Mouse (Mus musculus) heart, adult 2 months (tissue): Measurements from ENCODE around the gene P2ry6. TPM values are rescaled to one million over a fixed set of nuclear protein-coding genes. Genes with fewer than 3 reads are reported as not detected.
A peak's percentile ranks its signal among the peaks of the same experiment; 100 is the strongest.

Source experiments
- DNase-seq, 2 experiments: peaks; one replicate each; pipeline ENCODE4 v3.0.0; 2021
- H3K27ac ChIP-seq: fragments of 200-600 bp; 2 replicates; pipeline ENCODE4 v1.8.1; 2022
- H3K27me3 ChIP-seq: fragments of 200-500 bp; 2 replicates; pipeline ENCODE4 v1.6.1; 2012; ENCODE audit warnings: mild to moderate bottlenecking, low read length, inconsistent platforms, mixed read lengths; ENCODE audit not compliant: control insufficient read depth, insufficient read depth
- H3K36me3 ChIP-seq: fragments of 200-500 bp; 2 replicates; pipeline ENCODE4 v1.6.1; 2012; ENCODE audit warnings: low read length, inconsistent platforms; ENCODE audit not compliant: control insufficient read depth, insufficient read depth
- H3K4me1 ChIP-seq: fragments of 200-500 bp; 2 replicates; pipeline ENCODE4 v1.6.1; 2011; ENCODE audit warnings: low read length; ENCODE audit not compliant: control insufficient read depth, insufficient read depth
- H3K4me3 ChIP-seq: fragments of 200-600 bp; 2 replicates; pipeline ENCODE4 v1.8.1; 2022
- H3K79me2 ChIP-seq: fragments of 200-500 bp; replicated peaks from 2 replicates; pipeline ENCODE4 v1.6.1; 2012; ENCODE audit warnings: mild to moderate bottlenecking, inconsistent platforms, low read length, moderate library complexity, mixed read lengths; ENCODE audit not compliant: control insufficient read depth, insufficient read depth
- H3K9ac ChIP-seq: fragments of 200-500 bp; 2 replicates; pipeline ENCODE4 v1.6.1; 2012; ENCODE audit warnings: low read depth, mild to moderate bottlenecking, control low read depth, inconsistent platforms, low read length, mixed read lengths
- CTCF ChIP-seq: fragments of 200-600 bp; IDR thresholded peaks from 2 replicates; pipeline ENCODE4 v1.8.1; 2022; ENCODE audit warnings: antibody characterized with exemption, mild to moderate bottlenecking, moderate library complexity
- EP300 ChIP-seq: fragments of 200-500 bp; IDR thresholded peaks from 2 replicates; pipeline ENCODE4 v1.6.1; 2011; ENCODE audit warnings: low read depth, low read length, control low read depth; ENCODE audit not compliant: insufficient read depth
- POLR2A ChIP-seq: fragments of 200-500 bp; IDR thresholded peaks from 2 replicates; pipeline ENCODE4 v1.6.1; 2011; ENCODE audit warnings: mild to moderate bottlenecking, low read depth, low read length, control low read depth; ENCODE audit not compliant: insufficient read depth
- WGBS: fragments of 180-500 bp; shearing (Covaris S2); methylation state at CpG from one replicate; pipeline ENCODE4 v1.1.7; 2018; 5-methylcytosine and 5-hydroxymethylcytosine counted together
- intact Hi-C: fragments of 180-260 bp; cut with DNase I; formaldehyde crosslinking; loops from one replicate; pipeline ENCODE4 v1.15.1; 2025
- polyA plus RNA-seq: library from polyadenylated mRNA; depleted of rRNA; stranded (reverse); fragments of >200 nt; gene quantifications from 2 replicates; pipeline ENCODE4 v1.2.3, GENCODE M21; 2012
- total RNA-seq, 2 experiments: library from RNA; stranded (reverse); gene quantifications; 2 replicates each; pipeline ENCODE4 v1.2.3; 2021

The P2ry6 gene
- total and polyA plus RNA-seq, 3 experiments, result 3.6 to 11.1 (median 4.2) TPM

DNA sequence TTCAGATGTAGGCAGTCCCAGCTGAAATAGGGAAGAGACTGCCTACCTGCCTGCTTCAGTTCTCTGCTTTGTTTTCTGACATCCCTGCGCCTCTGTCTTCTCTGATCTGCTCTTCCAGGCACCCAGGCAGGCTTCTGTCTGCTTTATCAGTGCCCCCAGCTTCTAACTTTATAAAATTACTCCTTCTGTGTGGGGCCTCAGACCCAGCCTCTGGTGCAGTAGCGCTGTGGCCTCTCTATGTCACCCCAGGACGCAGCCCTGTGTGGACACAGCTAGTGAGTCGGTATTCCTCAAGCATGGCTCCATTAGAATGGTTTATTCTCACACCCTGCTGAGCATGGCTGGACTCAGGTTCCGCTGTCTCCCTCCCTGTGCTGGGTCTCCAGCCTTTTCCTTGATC, 24.4 kb downstream of the P2ry6 start:
- Histone ChIP-seq H3K4me3 (no peak overlapping the region), H3K27me3 (no peaks in the 10 kb centered on the region), H3K9ac (no peak overlapping the region), H3K36me3 (no peaks in the 10 kb centered on the region), H3K79me2 (no peaks in the 10 kb centered on the region), H3K4me1 (peaks cover 14% of the 10 kb centered on the region), H3K27ac (peak overlapping the region; percentile 23; the same call in 1 of the 2 replicates)
- TF ChIP-seq CTCF (no peak), POLR2A (no peak), EP300 (no peak)
- DNase-seq, result no peak
- 70% methylated on average over 5 of the region's 5 CpGs for WGBS
- intact Hi-C loops, result no loop called here

DNA sequence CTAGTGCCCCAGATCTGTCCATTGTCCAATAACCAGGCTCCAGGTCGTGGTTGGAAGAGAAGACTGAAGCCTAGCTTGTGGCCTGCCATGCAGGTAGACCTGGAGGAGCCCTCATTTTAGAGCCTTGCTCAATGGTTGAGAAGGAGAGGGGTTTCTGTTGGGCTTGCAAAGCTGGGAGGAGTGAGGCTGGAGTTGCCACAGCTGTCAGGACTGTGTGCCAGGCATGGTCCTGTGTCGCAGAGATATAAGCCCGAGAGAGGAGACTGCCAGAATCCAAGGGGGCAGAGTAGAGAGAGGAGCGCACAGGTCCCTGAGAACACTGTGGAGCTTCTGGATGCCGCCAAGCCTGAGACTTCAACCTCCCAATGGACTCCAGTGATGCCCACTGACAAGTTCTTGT, 29.7 kb downstream of the P2ry6 start:
- no peak for DNase-seq
- no peak overlapping the region for H3K4me3 ChIP-seq
- H3K27ac ChIP-seq, result no peak overlapping the region
- H3K9ac ChIP-seq, result no peak overlapping the region
- H3K4me1 ChIP-seq, result peaks cover 7% of the 10 kb centered on the region
- TF ChIP-seq CTCF (no peak), POLR2A (no peak), EP300 (no peak)
- intact Hi-C loops, result loop anchor here (1.0 kb wide), 1 partner anchor 21 kb away; no protein-coding TSS in a partner anchor
- no peaks in the 10 kb centered on the region for H3K36me3 ChIP-seq
- 85% methylated on average over 5 of the region's 5 CpGs for WGBS
- H3K79me2 ChIP-seq, result no peaks in the 10 kb centered on the region
- H3K27me3 ChIP-seq, result no peaks in the 10 kb centered on the region

GRCm38 (mm10) chr7:100944306-100944705, 30.1 kb downstream of the P2ry6 start:
- no peaks in the 10 kb centered on the region for H3K27me3 ChIP-seq
- no peak overlapping the region for H3K9ac ChIP-seq
- H3K79me2 ChIP-seq, result no peaks in the 10 kb centered on the region
- intact Hi-C loops, result loop anchor here (1.0 kb wide), 1 partner anchor 21 kb away; no protein-coding TSS in a partner anchor
- no peaks in the 10 kb centered on the region for H3K36me3 ChIP-seq
- no peak overlapping the region for H3K27ac ChIP-seq
- peaks cover 4% of the 10 kb centered on the region for H3K4me1 ChIP-seq
- TF ChIP-seq CTCF (no peak), POLR2A (no peak), EP300 (no peak)
- peak; percentile 26 to 41 for DNase-seq
- WGBS, result 73% methylated on average over 2 of the region's 2 CpGs
- no peak overlapping the region for H3K4me3 ChIP-seq

- WGBS, result 29% methylated on average over 12 of the region's 12 CpGs
- no peak overlapping the region for H3K4me3 ChIP-seq
- H3K36me3 ChIP-seq, result no peaks in the 10 kb centered on the region
- no peaks in the 10 kb centered on the region for H3K79me2 ChIP-seq
- no peaks in the 10 kb centered on the region for H3K27me3 ChIP-seq
- TF ChIP-seq POLR2A (no peak), EP300 (peak; percentile 72), CTCF (peak; percentile 88)
- H3K9ac ChIP-seq, result 0 out of 2 replicates have a peak overlapping the region, but pooled peaks have one; percentile 13
- peak; percentile 62 for DNase-seq
- intact Hi-C loops, result loop anchor here (2.0 kb wide), 2 partner anchors 44 to 108 kb away; no protein-coding TSS in a partner anchor
- H3K4me1 ChIP-seq, result peaks cover 4% of the 10 kb centered on the region
- H3K27ac ChIP-seq, result no peak overlapping the region
Measured at GRCm38 (mm10) chr7:100942789-100943615, 31.4 kb downstream of the P2ry6 start.

- Histone ChIP-seq H3K4me3 (no peak overlapping the region), H3K27ac (no peak overlapping the region), H3K79me2 (no peaks in the 10 kb centered on the region), H3K27me3 (no peaks in the 10 kb centered on the region), H3K36me3 (no peaks in the 10 kb centered on the region), H3K4me1 (peaks cover 4% of the 10 kb centered on the region), H3K9ac (no peak overlapping the region)
- 44% methylated on average over 5 of the region's 5 CpGs for WGBS
- DNase-seq, result no peak
- no peak for TF ChIP-seq CTCF
- intact Hi-C loops, result no loop called here
Measured at GRCm38 (mm10) chr7:100941169-100941568, 33.3 kb downstream of the P2ry6 start.

GRCm38 (mm10) chr7:100938106-100938505, 36.3 kb downstream of the P2ry6 start:
- 79% methylated on average over 16 of the region's 16 CpGs for WGBS
- TF ChIP-seq EP300 (no peak), CTCF (no peak), POLR2A (no peak)

More at GRCm38 (mm10) chr7:100938106-100938505, 36.3 kb downstream of the P2ry6 start:
- H3K9ac ChIP-seq, result no peak overlapping the region
- intact Hi-C loops, result no loop called here
- H3K4me1 ChIP-seq, result no peaks in the 10 kb centered on the region
- no peaks in the 10 kb centered on the region for H3K79me2 ChIP-seq
- no peak overlapping the region for H3K27ac ChIP-seq
- H3K4me3 ChIP-seq, result no peak overlapping the region
- peak in 1 of 2 experiments; percentile 25 for DNase-seq
- no peaks in the 10 kb centered on the region for H3K36me3 ChIP-seq
- no peaks in the 10 kb centered on the region for H3K27me3 ChIP-seq
